Mouse (Mus musculus): Measurements from ENCODE around the gene Tmem52.

Tmem52 gene

GRCm38 (mm10) chr4:155508614-155509013 lies 39.7 kb downstream of the Tmem52 start:
- DNase-seq (ENCODE audit: low read depth, low spot score) = no peak

DNA sequence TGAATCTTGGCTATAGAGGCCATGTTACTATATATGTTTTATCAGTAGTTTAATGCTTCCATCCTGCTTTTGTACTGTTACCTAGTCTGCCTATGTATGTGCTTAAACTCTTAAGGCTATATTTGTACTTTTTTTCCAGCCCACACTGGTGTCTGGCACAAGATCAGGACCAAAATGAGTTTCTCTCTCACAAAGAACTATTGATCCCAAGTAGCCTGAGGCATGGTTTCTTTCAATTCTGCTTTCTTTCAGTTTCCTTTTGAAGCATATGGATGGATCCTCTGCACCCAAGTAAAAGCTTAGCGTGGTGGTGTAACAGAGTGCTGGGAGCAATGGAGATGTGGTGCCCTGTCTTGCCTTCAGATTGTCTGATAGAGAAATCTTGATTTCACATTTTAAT lies 42.1 kb downstream of the Tmem52 start:
- DNase-seq (ENCODE audit: low read depth, low spot score) = no peak

- no peak for DNase-seq (ENCODE audit: low read depth, low spot score)
These were observed 45.9 kb downstream of the Tmem52 start for GRCm38 (mm10) chr4:155514810-155515209.

DNA sequence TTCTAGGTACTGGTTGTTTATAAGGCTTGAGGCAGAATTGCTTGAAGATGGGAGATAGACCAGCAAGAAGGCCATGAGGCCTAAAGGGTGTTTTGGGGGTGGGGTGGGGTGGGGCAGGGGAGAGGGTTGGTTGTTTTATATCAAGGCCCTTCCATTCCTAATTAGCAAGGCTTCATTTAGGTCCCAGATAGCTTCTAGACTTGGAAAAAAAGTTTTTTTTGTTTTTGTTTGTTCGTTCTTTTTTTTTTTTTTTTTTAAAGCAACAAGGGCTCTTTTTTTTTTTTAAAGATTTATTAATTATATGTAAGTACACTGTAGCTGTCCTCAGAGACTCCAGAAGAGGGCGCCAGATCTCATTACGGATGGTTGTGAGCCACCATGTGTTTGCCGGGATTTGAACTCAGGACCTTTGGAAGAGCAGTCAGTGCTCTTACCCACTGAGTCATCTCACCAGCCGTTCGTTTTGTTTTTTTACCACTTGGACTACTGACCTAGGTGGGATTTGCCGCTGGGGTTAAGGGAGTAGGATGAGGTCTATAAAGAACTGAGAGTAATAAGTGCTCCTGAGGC lies 49.1 kb downstream of the Tmem52 start:
- DNase-seq (ENCODE audit: low read depth, low spot score) = no peak

All from ES-CJ7 (cell line).